Mouse (Mus musculus) limb, embryonic 10.5 days (tissue): ENCODE data around the gene Sult2b1. TPM values are rescaled to one million over a fixed set of nuclear protein-coding genes. Genes with fewer than 3 reads are reported as not detected.
A peak's percentile ranks its signal among the peaks of the same experiment; 100 is the strongest.

Experiments
- DNase-seq: peaks from one replicate; pipeline ENCODE4 v3.0.0-alpha.2; 2017; ENCODE audit warnings: low spot score
- H3K27ac ChIP-seq: fragments of 300-500 bp; sonication (generic); 2 replicates; pipeline ENCODE4 v1.5.1; 2016; ENCODE audit warnings: mild to moderate bottlenecking
- H3K27me3 ChIP-seq: fragments of 300-500 bp; sonication (generic); 2 replicates; pipeline ENCODE4 v1.6.1; 2016; ENCODE audit warnings: low read depth, mild to moderate bottlenecking; ENCODE audit not compliant: poor library complexity, severe bottlenecking
- H3K36me3 ChIP-seq: fragments of 300-500 bp; sonication (generic); 2 replicates; pipeline ENCODE4 v1.6.1; 2016; ENCODE audit warnings: mild to moderate bottlenecking, moderate library complexity
- H3K4me1 ChIP-seq: fragments of 300-500 bp; sonication (generic); 2 replicates; pipeline ENCODE4 v1.6.1; 2016
- H3K4me3 ChIP-seq: fragments of 300-500 bp; sonication (generic); 2 replicates; pipeline ENCODE4 v1.5.1; 2016; ENCODE audit warnings: mild to moderate bottlenecking, moderate library complexity
- H3K9me3 ChIP-seq: fragments of 300-500 bp; sonication (generic); replicated peaks from 2 replicates; pipeline ENCODE4 v1.6.1; 2016; ENCODE audit warnings: mild to moderate bottlenecking
- WGBS: fragments of 180-500 bp; shearing (Covaris S2); methylation state at CpG from one replicate; pipeline ENCODE4 v1.1.7; 2016; 5-methylcytosine and 5-hydroxymethylcytosine counted together
- polyA plus RNA-seq: library from polyadenylated mRNA; unstranded; fragments of >200 nt; fragmentation: Nextera tagmentation; extraction: Ambion mirVana; gene quantifications from 2 replicates; pipeline ENCODE4 v1.2.1, GENCODE M21; 2016

Sult2b1 gene
- polyA plus RNA-seq, 1 experiment from 2014 or later: 2.1 TPM

GRCm38 (mm10) chr7:45686841-45687240 lies 97.6 kb downstream of the Sult2b1 start:
- peaks cover 54% of the 10 kb centered on the region for H3K4me1 ChIP-seq
- H3K4me3 ChIP-seq: no peak overlapping the region
- H3K9me3 ChIP-seq: no peaks in the 10 kb centered on the region
- no peak overlapping the region; the same call in 1 of the 2 replicates for H3K27ac ChIP-seq
- WGBS: 89% methylated on average over 3 of the region's 3 CpGs
- no peaks in the 10 kb centered on the region for H3K36me3 ChIP-seq
- H3K27me3 ChIP-seq: no peaks in the 10 kb centered on the region
- no peak for DNase-seq

DNA sequence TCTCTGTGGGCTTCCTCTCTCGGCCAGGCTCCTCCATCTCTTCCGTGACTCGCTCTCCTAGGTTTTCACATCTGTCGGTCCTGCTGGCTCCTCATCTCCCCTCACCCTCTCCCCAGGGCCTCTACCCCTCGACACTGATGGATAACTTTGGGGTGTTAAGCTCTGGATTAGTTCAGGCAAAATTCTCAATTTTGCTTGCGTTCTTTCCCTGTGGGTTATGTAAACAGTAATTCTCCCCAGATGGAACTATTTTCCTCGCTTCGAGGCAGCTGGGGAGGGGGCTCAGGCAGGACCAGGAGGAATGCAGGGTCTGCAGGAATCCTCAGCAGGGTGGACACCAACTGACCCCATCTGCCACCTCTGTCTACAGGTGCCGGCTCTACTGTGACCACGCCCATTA lies 98.7 kb downstream of the Sult2b1 start:
- no peaks in the 10 kb centered on the region for H3K36me3 ChIP-seq
- H3K4me3 ChIP-seq: peak overlapping the region; percentile 9; the same call in 1 of the 2 replicates

DNA sequence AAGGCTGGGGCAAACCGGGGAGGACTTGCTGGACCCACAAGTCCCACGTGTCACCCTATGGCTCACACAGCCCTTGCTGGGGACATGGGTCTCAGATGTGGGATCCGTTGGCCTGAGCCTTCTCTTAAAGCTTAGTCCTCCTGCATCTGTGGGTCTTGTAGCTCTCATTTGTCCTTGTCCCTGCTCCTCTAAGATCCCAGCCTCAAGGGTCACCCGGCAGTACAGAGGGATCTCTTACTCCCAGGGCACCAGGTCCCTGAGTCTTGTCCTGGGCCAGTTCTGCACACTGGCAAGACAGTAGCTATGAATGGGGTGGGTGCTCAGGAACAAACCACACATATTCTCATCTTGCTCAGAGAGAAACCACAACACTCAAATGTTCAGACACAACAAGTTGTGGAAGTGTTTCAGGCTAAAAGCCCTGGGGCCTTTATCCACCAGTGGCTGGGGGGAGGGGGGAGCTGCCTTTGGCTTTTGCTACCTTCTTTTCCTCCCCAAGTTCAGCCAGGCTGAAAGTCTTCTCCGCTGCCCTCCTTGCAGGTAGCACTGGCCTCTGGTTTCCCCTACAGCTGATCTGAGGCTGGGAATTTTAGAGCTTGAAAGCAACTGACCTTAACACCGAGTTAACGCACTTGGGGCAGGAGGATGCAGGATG lies 100.9 kb downstream of the Sult2b1 start, which contains the start of gene Ntn5:
Gene Ntn5 (plus strand): TSS at position 627 of the 655 bp plus-strand sequence.
- Histone ChIP-seq H3K9me3 (no peaks in the 10 kb centered on the region), H3K4me1 (peaks cover 43% of the 10 kb centered on the region), H3K27ac (peak within 1 kb of the TSS; percentile 84), H3K36me3 (no peaks in the 10 kb centered on the region), H3K27me3 (no peaks in the 10 kb centered on the region), H3K4me3 (peak within 1 kb of the TSS; percentile 20; the same call in 1 of the 2 replicates)
- WGBS: 72% methylated on average over 7 of the region's 7 CpGs
- no peak for DNase-seq

More for the DNA sequence above, 98.7 kb downstream of the Sult2b1 start:
- DNase-seq: no peak
- H3K27ac ChIP-seq: peak overlapping the region; percentile 54
- 39% methylated on average over 10 of the region's 10 CpGs for WGBS
- H3K27me3 ChIP-seq: no peaks in the 10 kb centered on the region
- H3K9me3 ChIP-seq: no peaks in the 10 kb centered on the region
- peaks cover 54% of the 10 kb centered on the region for H3K4me1 ChIP-seq

GRCm38 (mm10) chr7:45682144-45683126 lies 102.0 kb downstream of the Sult2b1 start:
- Histone ChIP-seq H3K27me3 (no peaks in the 10 kb centered on the region), H3K36me3 (no peaks in the 10 kb centered on the region), H3K4me3 (peak overlapping the region; percentile 20; the same call in 1 of the 2 replicates), H3K27ac (peak overlapping the region; percentile 84), H3K9me3 (no peaks in the 10 kb centered on the region), H3K4me1 (peaks cover 43% of the 10 kb centered on the region)
- WGBS: 31% methylated on average over 14 of the region's 14 CpGs
- peak; percentile 96 for DNase-seq

DNA sequence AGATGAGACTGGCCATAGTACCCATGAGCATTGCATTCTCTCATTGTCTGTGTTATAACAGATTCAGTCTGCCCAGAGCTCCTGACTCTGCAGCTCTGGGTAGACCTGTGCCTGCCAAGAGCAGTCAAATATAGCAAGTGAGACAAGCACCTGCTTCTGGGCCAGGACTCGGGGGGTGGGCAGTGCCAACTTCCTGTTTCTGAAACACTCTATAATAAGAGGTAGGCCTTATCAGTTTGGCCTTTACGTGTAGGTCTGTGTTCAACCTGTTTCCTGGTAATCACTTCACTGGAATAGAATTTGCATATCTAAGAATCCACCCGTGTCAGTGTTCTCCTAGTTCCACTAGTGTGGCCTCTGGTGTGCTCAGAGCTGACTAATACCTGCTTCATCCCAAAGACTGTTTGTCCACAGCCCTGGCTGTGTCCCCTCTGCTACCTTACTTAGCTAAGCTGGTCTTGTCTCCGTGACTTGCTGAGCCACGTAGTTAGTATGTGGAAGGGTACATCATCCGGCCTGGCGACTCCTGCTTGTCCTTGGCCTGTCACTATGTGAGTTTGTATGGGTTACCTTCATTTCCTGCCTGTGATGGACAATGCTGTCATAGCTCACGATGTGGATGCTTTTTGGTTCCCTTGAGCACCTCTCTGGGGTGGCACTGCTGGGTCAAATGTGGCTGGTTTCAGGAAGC lies 103.3 kb downstream of the Sult2b1 start:
- Histone ChIP-seq H3K27ac (no peak overlapping the region), H3K4me3 (no peak overlapping the region), H3K4me1 (peaks cover 38% of the 10 kb centered on the region), H3K9me3 (no peaks in the 10 kb centered on the region), H3K36me3 (no peaks in the 10 kb centered on the region), H3K27me3 (no peaks in the 10 kb centered on the region)
- no peak for DNase-seq
- WGBS: 86% methylated on average over 8 of the region's 8 CpGs

Other genes starting within 250 kb of the Sult2b1 start
- 1.0 and 1.1 TPM in 2 replicates for gene Hsd17b14, start 229.8 kb downstream of the Sult2b1 start, polyA plus RNA-seq
- 65.8 and 68.0 TPM in 2 replicates for gene Bcat2, start 214.5 kb downstream of the Sult2b1 start, polyA plus RNA-seq
- gene Fgf21, start 169.2 kb downstream of the Sult2b1 start, polyA plus RNA-seq: not detected in 2 replicates
- not detected in 2 replicates for gene Fut1, start 167.4 kb downstream of the Sult2b1 start, polyA plus RNA-seq
- 0.24 TPM in 1 of 2 replicates, not detected in the other for gene Izumo1, start 162.9 kb downstream of the Sult2b1 start, polyA plus RNA-seq
- 8.0 and 8.3 TPM in 2 replicates for gene Rasip1, start 157.2 kb downstream of the Sult2b1 start, polyA plus RNA-seq
- gene Mamstr, start 144.7 kb downstream of the Sult2b1 start, polyA plus RNA-seq: 2.2 and 3.2 TPM in 2 replicates
- gene Fut2, start 118.3 kb downstream of the Sult2b1 start, polyA plus RNA-seq: 0.16 and 0.21 TPM in 2 replicates
- 0.16 and 0.39 TPM in 2 replicates for gene Ntn5, start 100.6 kb downstream of the Sult2b1 start, polyA plus RNA-seq
- 0.54 and 0.83 TPM in 2 replicates for gene Sec1, start 90.3 kb downstream of the Sult2b1 start, polyA plus RNA-seq
- gene Car11, start 84.8 kb downstream of the Sult2b1 start, polyA plus RNA-seq: 2.2 and 4.9 TPM in 2 replicates
- gene Dbp, start 79.6 kb downstream of the Sult2b1 start, polyA plus RNA-seq: 3.7 and 4.7 TPM in 2 replicates
- gene Rpl18, start 69.2 kb downstream of the Sult2b1 start, polyA plus RNA-seq: 1,218 and 1,459 TPM in 2 replicates
- 45.5 and 49.3 TPM in 2 replicates for gene Sphk2, start 66.7 kb downstream of the Sult2b1 start, polyA plus RNA-seq
- gene Fam83e, start 63.5 kb downstream of the Sult2b1 start, polyA plus RNA-seq: 2.1 and 2.4 TPM in 2 replicates
- not detected in 2 replicates for gene Spaca4, start 58.9 kb downstream of the Sult2b1 start, polyA plus RNA-seq
- gene Lmtk3, start 931 bp downstream of the Sult2b1 start, polyA plus RNA-seq: 2.2 and 3.2 TPM in 2 replicates
- gene Cyth2, start 29.9 kb upstream of the Sult2b1 start, polyA plus RNA-seq: 170 TPM in 2 replicates
- gene Kcnj14, start 40.1 kb upstream of the Sult2b1 start, polyA plus RNA-seq: 1.2 and 1.4 TPM in 2 replicates
- 116 and 156 TPM in 2 replicates for gene Grwd1, start 46.3 kb upstream of the Sult2b1 start, polyA plus RNA-seq
- gene Kdelr1, start 88.1 kb upstream of the Sult2b1 start, polyA plus RNA-seq: 36.8 and 41.2 TPM in 2 replicates
- gene Grin2d, start 93.7 kb upstream of the Sult2b1 start, polyA plus RNA-seq: 0.09 and 0.10 TPM in 2 replicates
- gene Syngr4, start 112.0 kb upstream of the Sult2b1 start, polyA plus RNA-seq: 1.4 and 1.5 TPM in 2 replicates
- gene Tmem143, start 112.3 kb upstream of the Sult2b1 start, polyA plus RNA-seq: 4.8 and 5.7 TPM in 2 replicates
- 18.5 and 34.5 TPM in 2 replicates for gene Emp3, start 136.7 kb upstream of the Sult2b1 start, polyA plus RNA-seq
- gene Ccdc114, start 139.4 kb upstream of the Sult2b1 start, polyA plus RNA-seq: 4.4 and 6.3 TPM in 2 replicates
- 0.10 and 0.20 TPM in 2 replicates for gene Abcc6, start 245.6 kb upstream of the Sult2b1 start, polyA plus RNA-seq
- 27.0 and 29.6 TPM in 2 replicates for gene Nomo1, start 249.0 kb upstream of the Sult2b1 start, polyA plus RNA-seq